Mouse (Mus musculus) stomach, postnatal 0 days (tissue): Measurements from ENCODE around the gene Sel1l3. TPM values are rescaled to one million over a fixed set of nuclear protein-coding genes. Genes with fewer than 3 reads are reported as not detected.

Source experiments
- ATAC-seq: fragments of 200-750 bp; cut with Nextera tagmentation; 2 replicates; pipeline ENCODE4 v1.8.0; 2017; ENCODE audit not compliant: low FRiP score, low TSS enrichment
- DNase-seq: peaks from one replicate; pipeline ENCODE4 v3.0.0-alpha.2; 2016; ENCODE audit warnings: low spot score
- H3K27ac ChIP-seq: fragments of 300-500 bp; sonication (generic); replicated peaks from 2 replicates; pipeline ENCODE4 v1.5.1; 2014; ENCODE audit warnings: mild to moderate bottlenecking, control low read depth
- H3K27me3 ChIP-seq: fragments of 300-500 bp; sonication (generic); 2 replicates; pipeline ENCODE4 v1.6.1; 2014; ENCODE audit warnings: low read length; ENCODE audit not compliant: control insufficient read depth, insufficient read depth
- H3K36me3 ChIP-seq: fragments of 300-500 bp; sonication (generic); 2 replicates; pipeline ENCODE4 v1.6.1; 2014; ENCODE audit warnings: low read length, mixed read lengths; ENCODE audit not compliant: control insufficient read depth, insufficient read depth
- H3K4me1 ChIP-seq: fragments of 300-500 bp; sonication (generic); replicated peaks from 2 replicates; pipeline ENCODE4 v1.6.1; 2014; ENCODE audit warnings: antibody characterized with exemption; ENCODE audit not compliant: control insufficient read depth, insufficient read depth
- H3K4me2 ChIP-seq: fragments of 300-500 bp; sonication (generic); replicated peaks from 2 replicates; pipeline ENCODE4 v1.6.1; 2014; ENCODE audit warnings: low read depth, mild to moderate bottlenecking, control low read depth, moderate library complexity
- H3K4me3 ChIP-seq: fragments of 300-500 bp; sonication (generic); 2 replicates; pipeline ENCODE4 v1.5.1; 2014; ENCODE audit warnings: low read depth, low read length, control low read depth
- H3K9ac ChIP-seq: fragments of 300-500 bp; sonication (generic); 2 replicates; pipeline ENCODE4 v1.6.1; 2014; ENCODE audit warnings: mild to moderate bottlenecking, low read length, control low read depth, mixed read lengths
- H3K9me3 ChIP-seq: fragments of 300-500 bp; sonication (generic); 2 replicates; pipeline ENCODE4 v1.6.1; 2016; ENCODE audit warnings: low read length; ENCODE audit not compliant: control insufficient read depth
- CTCF ChIP-seq: IDR thresholded peaks from 2 replicates; pipeline ENCODE4 v1.5.1; 2016; ENCODE audit warnings: antibody characterized with exemption, low read depth, mild to moderate bottlenecking, moderate library complexity
- EP300 ChIP-seq: optimal IDR thresholded peaks from 2 replicates; pipeline ENCODE3; 2016; ENCODE audit warnings: antibody characterized with exemption
- WGBS: fragments of 180-500 bp; shearing (Covaris S2); extraction: QIAGEN DNeasy Blood & Tissue Kit; methylation state at CpG from one replicate; pipeline ENCODE4 v1.1.7; 2014; 5-methylcytosine and 5-hydroxymethylcytosine counted together
- polyA plus RNA-seq: library from polyadenylated mRNA; unstranded; fragments of >200 nt; fragmentation: Nextera tagmentation; extraction: Ambion mirVana; gene quantifications from 2 replicates; pipeline ENCODE4 v1.2.1, GENCODE M21; 2015

Gene Sel1l3
- polyA plus RNA-seq, 1 experiment from 2014 or later, result 10.0 TPM

- 68% methylated on average over 11 of the region's 11 CpGs for WGBS
- no peaks in the 10 kb centered on the region for H3K27me3 ChIP-seq
- H3K9ac ChIP-seq, result no peak overlapping the region
- H3K4me1 ChIP-seq, result no peaks in the 10 kb centered on the region
- no peak for TF ChIP-seq EP300
- no peak for TF ChIP-seq CTCF
- no peak overlapping the region for H3K4me2 ChIP-seq
- no peaks in the 10 kb centered on the region for H3K9me3 ChIP-seq
- no peak for DNase-seq
- ATAC-seq, result no peak
- no peaks in the 10 kb centered on the region for H3K36me3 ChIP-seq
- H3K27ac ChIP-seq, result no peak overlapping the region
- H3K4me3 ChIP-seq, result no peak overlapping the region
Measured at GRCm38 (mm10) chr5:53239831-53240440, 26.2 kb upstream of the Sel1l3 start.

GRCm38 (mm10) chr5:53239189-53239588 is 25.5 kb upstream of the Sel1l3 start:
- Histone ChIP-seq H3K27me3 (no peaks in the 10 kb centered on the region), H3K9me3 (no peaks in the 10 kb centered on the region), H3K27ac (no peak overlapping the region), H3K4me2 (no peak overlapping the region), H3K36me3 (no peaks in the 10 kb centered on the region), H3K4me1 (no peaks in the 10 kb centered on the region), H3K9ac (no peak overlapping the region), H3K4me3 (no peak overlapping the region)
- 73% methylated on average over 7 of the region's 7 CpGs for WGBS
- TF ChIP-seq CTCF (no peak), EP300 (no peak)
- ATAC-seq (no peak), DNase-seq (no peak)

GRCm38 (mm10) chr5:53238761-53239160 is 25.0 kb upstream of the Sel1l3 start:
- H3K4me2 ChIP-seq, result no peak overlapping the region
- H3K9me3 ChIP-seq, result no peaks in the 10 kb centered on the region
- H3K4me3 ChIP-seq, result no peak overlapping the region
- H3K27ac ChIP-seq, result no peak overlapping the region
- no peaks in the 10 kb centered on the region for H3K4me1 ChIP-seq
- H3K9ac ChIP-seq, result no peak overlapping the region
- no peaks in the 10 kb centered on the region for H3K27me3 ChIP-seq
- ATAC-seq, result no peak
- TF ChIP-seq EP300, result no peak
- no peak for TF ChIP-seq CTCF
- no peak for DNase-seq
- WGBS, result 76% methylated on average over 7 of the region's 7 CpGs
- no peaks in the 10 kb centered on the region for H3K36me3 ChIP-seq

- Histone ChIP-seq H3K27ac (no peak overlapping the region), H3K36me3 (no peaks in the 10 kb centered on the region), H3K9me3 (no peaks in the 10 kb centered on the region), H3K9ac (no peak overlapping the region), H3K4me3 (no peak overlapping the region), H3K4me1 (no peaks in the 10 kb centered on the region), H3K27me3 (no peaks in the 10 kb centered on the region), H3K4me2 (no peak overlapping the region)
- TF ChIP-seq CTCF, result no peak
- no peak for TF ChIP-seq EP300
- 63% methylated on average over 8 of the region's 8 CpGs for WGBS
- ATAC-seq (0 out of 2 replicates have a peak, but pooled peaks have one; percentile 6), DNase-seq (peak; percentile 24)
Measured at GRCm38 (mm10) chr5:53236749-53237148, 23.0 kb upstream of the Sel1l3 start.

- no peaks in the 10 kb centered on the region for H3K36me3 ChIP-seq
- H3K27ac ChIP-seq, result no peak overlapping the region
- DNase-seq, result peak; percentile 76
- no peak overlapping the region for H3K4me2 ChIP-seq
- H3K4me3 ChIP-seq, result no peak overlapping the region
- no peaks in the 10 kb centered on the region for H3K9me3 ChIP-seq
- no peak overlapping the region for H3K9ac ChIP-seq
- TF ChIP-seq CTCF, result no peak
- TF ChIP-seq EP300, result no peak
- no peaks in the 10 kb centered on the region for H3K4me1 ChIP-seq
- ATAC-seq, result peak; percentile 90
- H3K27me3 ChIP-seq, result no peaks in the 10 kb centered on the region
- 7% methylated on average over 5 of the region's 5 CpGs for WGBS
Measured at GRCm38 (mm10) chr5:53236136-53236535, 22.4 kb upstream of the Sel1l3 start.

GRCm38 (mm10) chr5:53235551-53235950 is 21.8 kb upstream of the Sel1l3 start:
- TF ChIP-seq CTCF (no peak), EP300 (no peak)
- H3K4me3 ChIP-seq, result no peak overlapping the region
- no peak overlapping the region for H3K4me2 ChIP-seq
- 0 out of 2 replicates have a peak overlapping the region, but pooled peaks have one; percentile 4 for H3K27ac ChIP-seq
- DNase-seq (peak; percentile 63), ATAC-seq (peak; percentile 74)
- H3K36me3 ChIP-seq, result no peaks in the 10 kb centered on the region
- no peaks in the 10 kb centered on the region for H3K4me1 ChIP-seq
- 19% methylated on average over 4 of the region's 4 CpGs for WGBS
- no peaks in the 10 kb centered on the region for H3K9me3 ChIP-seq
- H3K27me3 ChIP-seq, result no peaks in the 10 kb centered on the region
- no peak overlapping the region for H3K9ac ChIP-seq
